Mouse (Mus musculus) retina, postnatal 7 days (tissue): ENCODE measurements around the gene Ncoa4.
"Not testable (repeated sequence)": the region's sequence is repeated elsewhere in the genome, so short reads cannot be mapped to it uniquely, and the experiment has no call there.

ENCODE experiments used
- DNase-seq: peaks from one replicate; pipeline ENCODE4 v3.0.0-alpha.2; 2012; ENCODE audit warnings: low read depth, low spot score

Gene Ncoa4

GRCm38 (mm10) chr14:32193557-32193956, 33.9 kb downstream of the Ncoa4 start:
- not testable (repeated sequence) for DNase-seq

- no peak for DNase-seq
These were observed 41.7 kb downstream of the Ncoa4 start for GRCm38 (mm10) chr14:32201354-32201753.

GRCm38 (mm10) chr14:32201791-32202451, 42.3 kb downstream of the Ncoa4 start, which contains the start of the genes Timm23 and Parg:
Timm23 (minus strand) TSS chr14:32201898.
Parg (plus strand) TSS chr14:32201949.
- DNase-seq, result peak; percentile 81

GRCm38 (mm10) chr14:32226601-32227000, 66.9 kb downstream of the Ncoa4 start:
- no peak for DNase-seq

- peak; percentile 46 for DNase-seq
These were observed 69.3 kb downstream of the Ncoa4 start for GRCm38 (mm10) chr14:32228996-32229395.
